Mouse (Mus musculus) ES-E14 (cell line): Measurements from ENCODE around the gene Sestd1.

ENCODE experiments used
- CHD2 ChIP-seq: IDR thresholded peaks from 2 replicates; pipeline ENCODE4 v1.6.1; 2014; ENCODE audit warnings: mild to moderate bottlenecking, low read depth, low read length, inconsistent platforms
- HCFC1 ChIP-seq: IDR thresholded peaks from 2 replicates; pipeline ENCODE4 v1.6.1; 2012; ENCODE audit warnings: low read length, inconsistent platforms, borderline replicate concordance; ENCODE audit not compliant: insufficient read depth
- ZC3H11A ChIP-seq: IDR thresholded peaks from 2 replicates; pipeline ENCODE4 v1.6.1; 2012; ENCODE audit warnings: low read depth, mild to moderate bottlenecking, inconsistent platforms, low read length, borderline replicate concordance
- ZNF384 ChIP-seq: IDR thresholded peaks from 2 replicates; pipeline ENCODE4 v1.6.1; 2012; ENCODE audit warnings: low read depth, low read length, inconsistent platforms

DNA sequence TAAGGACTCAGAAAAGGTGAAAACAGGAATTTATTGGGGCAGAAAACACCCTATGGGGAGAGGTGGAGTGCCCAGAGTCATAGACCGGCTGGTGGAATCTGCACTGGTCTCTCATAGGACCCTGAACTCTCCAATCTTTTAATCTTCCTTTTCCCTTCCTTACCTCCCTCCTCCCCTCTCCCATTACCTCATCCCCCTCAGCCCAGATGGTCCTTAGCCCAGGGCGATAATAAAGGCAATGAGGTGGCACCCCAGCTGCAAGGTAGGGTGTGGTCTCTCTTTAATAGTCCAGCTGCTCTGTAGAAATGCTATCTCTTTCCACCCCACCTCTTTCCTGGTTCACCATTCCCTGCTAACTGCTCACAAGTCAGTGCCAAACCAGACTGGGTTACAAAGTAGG lies 102.9 kb downstream of the Sestd1 start:
- no peak for TF ChIP-seq ZNF384
- no peak for TF ChIP-seq ZC3H11A
- TF ChIP-seq HCFC1: no peak
- TF ChIP-seq CHD2: no peak
